Mouse (Mus musculus): Measurements from ENCODE around the gene Vmn1r1. TPM values are rescaled to one million over a fixed set of nuclear protein-coding genes. Genes with fewer than 3 reads are reported as not detected.

Vmn1r1 gene
- total RNA-seq, 2 experiments from 2014 or later = not detected

GRCm38 (mm10) chr1:182137204-182138125 is 26.8 kb downstream of the Vmn1r1 start:
- ATAC-seq (ENCODE audit: poor library complexity, severe bottlenecking) = peak; percentile 55

- ATAC-seq (ENCODE audit: poor library complexity, severe bottlenecking) = peak; percentile 90
Measured at GRCm38 (mm10) chr1:182130830-182131229, 33.5 kb downstream of the Vmn1r1 start.

GRCm38 (mm10) chr1:182124924-182125368 is 39.3 kb downstream of the Vmn1r1 start:
- peak; percentile 85 for ATAC-seq (ENCODE audit: poor library complexity, severe bottlenecking)

GRCm38 (mm10) chr1:182124506-182124905 is 39.8 kb downstream of the Vmn1r1 start, which contains the start of gene Srp9:
Gene Srp9 (plus strand): TSS chr1:182124737.
- ATAC-seq (ENCODE audit: poor library complexity, severe bottlenecking) = peak; percentile 96

GRCm38 (mm10) chr1:182122413-182122812 is 41.9 kb downstream of the Vmn1r1 start:
- ATAC-seq (ENCODE audit: poor library complexity, severe bottlenecking) = no peak

GRCm38 (mm10) chr1:182115651-182116408 is 48.5 kb downstream of the Vmn1r1 start:
- 0 out of 2 replicates have a peak, but pooled peaks have one; percentile 23 for ATAC-seq (ENCODE audit: poor library complexity, severe bottlenecking)

GRCm38 (mm10) chr1:182115197-182115596 is 49.1 kb downstream of the Vmn1r1 start:
- peak; percentile 92 for ATAC-seq (ENCODE audit: poor library complexity, severe bottlenecking)

GRCm38 (mm10) chr1:182113587-182114500 is 50.4 kb downstream of the Vmn1r1 start:
- ATAC-seq (ENCODE audit: poor library complexity, severe bottlenecking) = no peak

- ATAC-seq (ENCODE audit: poor library complexity, severe bottlenecking) = no peak
Measured at GRCm38 (mm10) chr1:182113131-182113530, 51.2 kb downstream of the Vmn1r1 start.

GRCm38 (mm10) chr1:182112385-182112784 is 51.9 kb downstream of the Vmn1r1 start:
- no peak for ATAC-seq (ENCODE audit: poor library complexity, severe bottlenecking)

- no peak for ATAC-seq (ENCODE audit: poor library complexity, severe bottlenecking)
Measured at GRCm38 (mm10) chr1:182111386-182112317, 52.6 kb downstream of the Vmn1r1 start.

- ATAC-seq (ENCODE audit: poor library complexity, severe bottlenecking) = no peak
Measured at GRCm38 (mm10) chr1:182110708-182111385, 53.4 kb downstream of the Vmn1r1 start.

- no peak for ATAC-seq (ENCODE audit: poor library complexity, severe bottlenecking)
Measured at GRCm38 (mm10) chr1:182110185-182110584, 54.1 kb downstream of the Vmn1r1 start.

- ATAC-seq (ENCODE audit: poor library complexity, severe bottlenecking) = peak; percentile 79
Measured at GRCm38 (mm10) chr1:182108397-182109099, 55.7 kb downstream of the Vmn1r1 start.

GRCm38 (mm10) chr1:182107251-182107650 is 57.0 kb downstream of the Vmn1r1 start:
- no peak for ATAC-seq (ENCODE audit: poor library complexity, severe bottlenecking)

- no peak for ATAC-seq (ENCODE audit: poor library complexity, severe bottlenecking)
Measured at GRCm38 (mm10) chr1:182105023-182105422, 59.3 kb downstream of the Vmn1r1 start.

Measured in megakaryocyte, adult 5-6 weeks (primary cell).